Mouse (Mus musculus) liver, adult 2 months (tissue): Measurements from ENCODE around the gene Ggt6.

ENCODE experiments used
- CTCF ChIP-seq: fragments of 200-500 bp; IDR thresholded peaks from 2 replicates; pipeline ENCODE4 v1.5.1; 2011; ENCODE audit warnings: low read depth, low read length, control low read depth
- POLR2A ChIP-seq: fragments of 200-500 bp; IDR thresholded peaks from 2 replicates; pipeline ENCODE4 v1.6.1; 2011; ENCODE audit warnings: low read length, control low read depth; ENCODE audit not compliant: insufficient read depth; ENCODE audit errors: extremely low read depth

DNA sequence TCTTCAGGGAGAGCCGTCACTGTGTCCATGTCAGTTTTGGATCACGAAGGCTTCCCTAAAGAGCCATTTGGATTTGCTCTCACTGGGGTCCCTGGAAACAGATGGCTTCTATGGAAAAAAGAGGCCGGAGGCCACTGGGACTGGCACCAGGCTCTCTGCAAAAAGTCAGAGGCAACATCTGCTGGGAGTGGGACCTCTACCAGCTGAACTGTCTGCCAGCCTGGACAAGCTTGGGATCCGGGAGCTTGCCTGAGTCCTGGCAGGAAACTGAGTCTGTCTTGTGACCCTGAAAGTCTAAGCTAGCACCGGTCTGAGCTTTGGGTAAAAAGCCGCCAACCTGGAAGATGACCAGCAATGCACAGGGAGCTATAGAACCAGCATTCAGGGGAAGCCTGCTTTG lies 36.1 kb downstream of the Ggt6 start:
- TF ChIP-seq CTCF: no peak
- no peak for TF ChIP-seq POLR2A
